Mouse (Mus musculus) liver, postnatal 0 days (tissue): ENCODE measurements around the gene Hpcal1. TPM values are rescaled to one million over a fixed set of nuclear protein-coding genes. Genes with fewer than 3 reads are reported as not detected.

Experiments used
- ATAC-seq: fragments of 200-750 bp; cut with Nextera tagmentation; 2 replicates; pipeline ENCODE4 v1.8.0; 2017; ENCODE audit warnings: mild to moderate bottlenecking, moderate library complexity
- DNase-seq: peaks from one replicate; pipeline ENCODE4 v3.0.0-alpha.2; 2016
- H3K27ac ChIP-seq: fragments of 300-500 bp; sonication (generic); 2 replicates; pipeline ENCODE4 v1.5.1; 2014; ENCODE audit warnings: antibody characterized with exemption, moderate library complexity, mild to moderate bottlenecking, low read depth
- H3K27me3 ChIP-seq: fragments of 300-500 bp; sonication (generic); 2 replicates; pipeline ENCODE4 v1.6.1; 2014; ENCODE audit warnings: low read length, control low read depth, mixed read lengths; ENCODE audit not compliant: insufficient read depth
- H3K36me3 ChIP-seq: fragments of 300-500 bp; sonication (generic); replicated peaks from 2 replicates; pipeline ENCODE4 v1.6.1; 2014; ENCODE audit warnings: mild to moderate bottlenecking, control low read depth, low read length, moderate library complexity, mixed read lengths; ENCODE audit not compliant: insufficient read depth
- H3K4me1 ChIP-seq: fragments of 300-500 bp; sonication (generic); 2 replicates; pipeline ENCODE4 v1.6.1; 2014; ENCODE audit warnings: antibody characterized with exemption, mild to moderate bottlenecking, control low read depth; ENCODE audit not compliant: insufficient read depth
- H3K4me2 ChIP-seq: fragments of 300-500 bp; sonication (generic); 2 replicates; pipeline ENCODE4 v1.6.1; 2014; ENCODE audit warnings: low read depth, mild to moderate bottlenecking, low read length, moderate library complexity, mixed read lengths
- H3K4me3 ChIP-seq: fragments of 300-500 bp; sonication (generic); 2 replicates; pipeline ENCODE4 v1.5.1; 2014; ENCODE audit warnings: low read depth, low read length
- H3K9ac ChIP-seq: fragments of 300-500 bp; sonication (generic); replicated peaks from 2 replicates; pipeline ENCODE4 v1.6.1; 2014; ENCODE audit warnings: mild to moderate bottlenecking, moderate library complexity
- H3K9me3 ChIP-seq: fragments of 300-500 bp; sonication (generic); 2 replicates; pipeline ENCODE4 v1.6.1; 2016; ENCODE audit warnings: mild to moderate bottlenecking, control low read depth, low read length, mixed read lengths
- CTCF ChIP-seq: sonication (generic); IDR thresholded peaks from 2 replicates; pipeline ENCODE4 v1.5.1; 2016; ENCODE audit warnings: antibody characterized with exemption, low read depth
- EP300 ChIP-seq: IDR thresholded peaks from 2 replicates; pipeline ENCODE4 v1.6.1; 2016; ENCODE audit warnings: antibody characterized with exemption, low read depth, mild to moderate bottlenecking
- WGBS: fragments of 180-500 bp; shearing (Covaris S2); extraction: QIAGEN DNeasy Blood & Tissue Kit; methylation state at CpG from one replicate; pipeline ENCODE4 v1.1.7; 2014; ENCODE audit not compliant: insufficient replicate concordance; 5-methylcytosine and 5-hydroxymethylcytosine counted together
- polyA plus RNA-seq: library from polyadenylated mRNA; unstranded; fragments of >200 nt; fragmentation: Nextera tagmentation; extraction: Ambion mirVana; gene quantifications from 2 replicates; pipeline ENCODE4 v1.2.1, GENCODE M21; 2015

Gene Hpcal1
- polyA plus RNA-seq, 1 experiment from 2014 or later, result 20.8 TPM

GRCm38 (mm10) chr12:17703866-17704265, 13.2 kb downstream of the Hpcal1 start:
- DNase-seq (no peak), ATAC-seq (no peak)
- no peak overlapping the region for H3K4me2 ChIP-seq
- no peaks in the 10 kb centered on the region for H3K36me3 ChIP-seq
- no peaks in the 10 kb centered on the region for H3K27me3 ChIP-seq
- H3K27ac ChIP-seq, result no peak overlapping the region
- no peak overlapping the region for H3K9ac ChIP-seq
- H3K4me3 ChIP-seq, result no peak overlapping the region
- WGBS, result 71% methylated on average over 3 of the region's 3 CpGs
- TF ChIP-seq CTCF (no peak), EP300 (no peak)
- peaks cover 58% of the 10 kb centered on the region for H3K4me1 ChIP-seq
- H3K9me3 ChIP-seq, result no peaks in the 10 kb centered on the region

- ATAC-seq (no peak), DNase-seq (no peak)
- Histone ChIP-seq H3K27ac (no peak overlapping the region), H3K4me1 (peaks cover 60% of the 10 kb centered on the region), H3K4me3 (no peak overlapping the region), H3K27me3 (no peaks in the 10 kb centered on the region), H3K9me3 (no peaks in the 10 kb centered on the region), H3K9ac (no peak overlapping the region), H3K36me3 (no peaks in the 10 kb centered on the region), H3K4me2 (no peak overlapping the region)
- TF ChIP-seq EP300 (no peak), CTCF (no peak)
Observed at GRCm38 (mm10) chr12:17707472-17707871, 16.8 kb downstream of the Hpcal1 start.

- ATAC-seq (peak; percentile 59), DNase-seq (peak; percentile 45)
- Histone ChIP-seq H3K4me1 (peaks cover 46% of the 10 kb centered on the region), H3K36me3 (no peaks in the 10 kb centered on the region), H3K4me2 (no peak overlapping the region), H3K9ac (no peak overlapping the region), H3K27me3 (no peaks in the 10 kb centered on the region), H3K27ac (no peak overlapping the region), H3K4me3 (no peak overlapping the region), H3K9me3 (no peaks in the 10 kb centered on the region)
- TF ChIP-seq CTCF (peak; percentile 51), EP300 (no peak)
- 53% methylated on average over 4 of the region's 4 CpGs for WGBS
Observed at GRCm38 (mm10) chr12:17709451-17709850, 18.8 kb downstream of the Hpcal1 start.

GRCm38 (mm10) chr12:17709926-17710746, 19.5 kb downstream of the Hpcal1 start:
- Histone ChIP-seq H3K9me3 (no peaks in the 10 kb centered on the region), H3K4me1 (peaks cover 50% of the 10 kb centered on the region), H3K27me3 (no peaks in the 10 kb centered on the region), H3K4me3 (no peak overlapping the region), H3K9ac (no peak overlapping the region; the same call in 1 of the 2 replicates), H3K27ac (0 out of 2 replicates have a peak overlapping the region, but pooled peaks have one; percentile 13), H3K4me2 (no peak overlapping the region), H3K36me3 (no peaks in the 10 kb centered on the region)
- TF ChIP-seq CTCF (no peak), EP300 (no peak)
- DNase-seq (no peak), ATAC-seq (peak; percentile 25; the same call in 1 of the 2 replicates)
- 49% methylated on average over 17 of the region's 17 CpGs for WGBS

GRCm38 (mm10) chr12:17710747-17711092, 20.1 kb downstream of the Hpcal1 start:
- Histone ChIP-seq H3K4me3 (no peak overlapping the region), H3K4me2 (no peak overlapping the region), H3K9ac (no peak overlapping the region; the same call in 1 of the 2 replicates), H3K27me3 (no peaks in the 10 kb centered on the region), H3K36me3 (no peaks in the 10 kb centered on the region), H3K9me3 (no peaks in the 10 kb centered on the region), H3K4me1 (peaks cover 55% of the 10 kb centered on the region), H3K27ac (0 out of 2 replicates have a peak overlapping the region, but pooled peaks have one; percentile 13)
- TF ChIP-seq CTCF (no peak), EP300 (no peak)
- WGBS, result 5% methylated on average over 3 of the region's 3 CpGs
- ATAC-seq (no peak), DNase-seq (no peak)

GRCm38 (mm10) chr12:17711731-17712388, 21.2 kb downstream of the Hpcal1 start:
- TF ChIP-seq CTCF (no peak), EP300 (no peak)
- DNase-seq (no peak), ATAC-seq (peak; percentile 20)
- Histone ChIP-seq H3K4me1 (peaks cover 59% of the 10 kb centered on the region), H3K27ac (0 out of 2 replicates have a peak overlapping the region, but pooled peaks have one; percentile 35), H3K27me3 (no peaks in the 10 kb centered on the region), H3K9ac (no peak overlapping the region), H3K9me3 (no peaks in the 10 kb centered on the region), H3K4me3 (no peak overlapping the region), H3K36me3 (no peaks in the 10 kb centered on the region), H3K4me2 (no peak overlapping the region)
- 48% methylated on average over 6 of the region's 6 CpGs for WGBS
